Comparison of ENCODE assay signal across 2 mouse cellular contexts in the genomic region with DNA sequence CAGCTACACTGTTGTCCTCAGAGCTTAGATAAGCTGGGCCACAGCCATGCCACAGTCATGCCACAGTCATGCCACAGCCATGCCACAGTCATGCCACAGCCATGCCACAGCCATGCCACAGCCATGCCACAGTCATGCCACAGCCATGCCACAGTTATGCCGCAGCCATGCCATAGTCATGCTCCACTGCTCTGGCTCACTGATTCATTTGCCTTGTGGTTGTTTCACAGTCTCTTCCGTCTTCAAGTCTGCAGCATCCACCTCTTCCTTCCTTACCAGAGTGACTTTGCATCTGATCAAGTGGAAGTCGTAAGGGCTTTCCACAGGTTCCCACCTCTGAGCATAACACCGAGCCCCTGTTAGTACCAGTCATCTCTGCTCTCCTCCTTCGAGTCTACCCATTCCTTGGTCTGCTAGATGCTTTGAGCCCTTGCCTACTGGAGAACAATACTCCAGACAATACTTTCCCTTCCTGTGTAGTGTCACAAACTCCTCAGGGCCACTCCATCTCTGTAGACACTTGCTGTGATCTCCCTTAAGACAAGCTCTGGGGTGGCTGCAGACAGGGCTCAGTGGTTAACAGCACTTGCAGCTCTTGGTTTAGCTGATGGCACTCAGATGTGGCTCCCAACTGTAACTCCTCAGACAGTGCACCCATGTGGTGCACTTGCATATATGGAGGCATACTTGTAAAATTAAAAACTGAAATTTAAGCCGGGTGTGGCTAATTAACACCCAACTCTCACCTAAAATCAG.
TF ChIP-seq lines count a peak whose summit lies in the region.

No protein-coding gene starts in this region.

TF ChIP-seq in MEL, 35 proteins besides CTCF, POLR2A, EP300 and RAD21:
- no peak for TF ChIP-seq BHLHE40 (IDR thresholded peaks at IDR 0.05; ENCODE audit: borderline replicate concordance, low read depth, low read length)
- TF ChIP-seq CHD2 (IDR thresholded peaks at IDR 0.05; ENCODE audit: low read length), result no peak
- no peak for TF ChIP-seq MAFK (IDR thresholded peaks at IDR 0.05; ENCODE audit: borderline replicate concordance, low read depth, low read length)
- no peak for TF ChIP-seq NRF1 (IDR thresholded peaks at IDR 0.05; ENCODE audit: insufficient read depth, low read depth, low read length, poor library complexity, severe bottlenecking)
- no peak for TF ChIP-seq JUND (IDR thresholded peaks at IDR 0.05; ENCODE audit: low read depth, low read length)
- no peak for TF ChIP-seq ZKSCAN1 (IDR thresholded peaks at IDR 0.05; ENCODE audit: low read depth, low read length)
- no peak for TF ChIP-seq SIN3A (IDR thresholded peaks at IDR 0.05; ENCODE audit: low read length)
- TF ChIP-seq KAT2A (conservative IDR thresholded peaks at IDR 0.05; ENCODE audit: low read depth, low read length), result no peak
- no peak for TF ChIP-seq ZNF384 (IDR thresholded peaks at IDR 0.05; ENCODE audit: low read depth, low read length)
- no peak for TF ChIP-seq CHD1 (IDR thresholded peaks at IDR 0.05; ENCODE audit: low read depth, low read length)
- TF ChIP-seq MEF2A (IDR thresholded peaks at IDR 0.05; ENCODE audit: extremely low read depth, insufficient replicate concordance, low read depth, low read length, poor library complexity, severe bottlenecking), result no peak
- no peak for TF ChIP-seq POLR2AphosphoS2 (IDR thresholded peaks at IDR 0.05; ENCODE audit: low read length)
- TF ChIP-seq GATA1 (IDR thresholded peaks at IDR 0.05; ENCODE audit: low read depth, low read length), result no peak
- TF ChIP-seq UBTF (IDR thresholded peaks at IDR 0.05; ENCODE audit: borderline replicate concordance, insufficient read depth, low read depth, low read length), result no peak
- no peak for TF ChIP-seq MYB (IDR thresholded peaks at IDR 0.05; ENCODE audit: low read depth, low read length)
- TF ChIP-seq GABPA (IDR thresholded peaks at IDR 0.05; ENCODE audit: low read depth, low read length), result no peak
- TF ChIP-seq POLR2AphosphoS5 (IDR thresholded peaks at IDR 0.05; ENCODE audit: borderline replicate concordance, low read depth, low read length), result no peak
- no peak for TF ChIP-seq MXI1 (IDR thresholded peaks at IDR 0.05; ENCODE audit: low read depth, low read length)
- TF ChIP-seq NELFE (IDR thresholded peaks at IDR 0.05; ENCODE audit: low read depth, low read length), result no peak
- no peak for TF ChIP-seq MAX (IDR thresholded peaks at IDR 0.05; ENCODE audit: low read length)
TF ChIP-seq in MEL: peak in this region for 0.

TF ChIP-seq in myocyte, 11 proteins besides CTCF, POLR2A, EP300 and RAD21:
- TF ChIP-seq TCF3 (IDR thresholded peaks at IDR 0.05; ENCODE audit: insufficient read length, low read depth), result peak; percentile 65
- TF ChIP-seq MAX (IDR thresholded peaks at IDR 0.05; ENCODE audit: low read depth), result no peak
- peak in 2 of 3 experiments; percentile 9 to 46 for TF ChIP-seq MYOD1 (IDR thresholded peaks at IDR 0.05; ENCODE audit: control insufficient read depth in 1 of 3, insufficient read length in 2 of 3, low read depth in 2 of 3)
- no peak for TF ChIP-seq POLR2AphosphoS2 (IDR thresholded peaks at IDR 0.05; ENCODE audit: insufficient read length, low read depth)
- TF ChIP-seq MYOG (IDR thresholded peaks at IDR 0.05; ENCODE audit: control insufficient read depth in 1 of 3, insufficient read depth in 1 of 3, insufficient read length in 2 of 3, low read depth in 2 of 3), result peak in 2 of 3 experiments; percentile 64 to 81
- no peak for TF ChIP-seq REST (IDR thresholded peaks at IDR 0.05; ENCODE audit: insufficient read depth, insufficient read length)
TF ChIP-seq in myocyte: peak in this region for 3.
